Mouse (Mus musculus) lung, adult 2 months (tissue): ENCODE measurements around the gene Zfp868.
"Not testable (repeated sequence)": the region's sequence is repeated elsewhere in the genome, so short reads cannot be mapped to it uniquely, and the experiment has no call there.

Source experiments
- CTCF ChIP-seq: fragments of 200-500 bp; IDR thresholded peaks from 2 replicates; pipeline ENCODE4 v1.5.1; 2011; ENCODE audit warnings: mild to moderate bottlenecking, low read length, control low read depth; ENCODE audit not compliant: insufficient read depth
- POLR2A ChIP-seq: fragments of 200-500 bp; IDR thresholded peaks from 2 replicates; pipeline ENCODE4 v1.6.1; 2011; ENCODE audit warnings: low read depth, mild to moderate bottlenecking, control low read depth, low read length, borderline replicate concordance; ENCODE audit errors: extremely low read depth

DNA sequence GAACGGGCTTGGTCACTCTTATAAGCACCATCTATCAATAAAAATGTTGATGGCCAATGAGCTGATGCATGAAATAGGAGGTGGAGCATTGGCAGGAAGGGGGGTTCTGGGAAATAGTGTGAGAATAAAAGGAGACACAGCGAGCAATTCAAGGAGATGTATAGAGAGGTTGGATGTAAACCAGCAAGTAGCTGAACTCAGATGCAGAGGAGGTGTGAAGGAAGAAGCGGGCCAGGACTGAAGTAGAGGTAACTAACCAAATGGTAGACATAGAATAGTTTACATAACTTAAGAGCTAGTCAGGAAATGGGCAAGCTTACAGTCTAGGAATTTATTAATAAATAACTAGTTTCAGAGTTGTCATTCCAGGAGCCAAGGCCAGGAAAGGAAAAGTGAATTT lies 27.8 kb downstream of the Zfp868 start:
- not testable (repeated sequence) for TF ChIP-seq CTCF, POLR2A
